Mouse (Mus musculus): ENCODE measurements around the gene Krtap15.

Gene Krtap15

DNA sequence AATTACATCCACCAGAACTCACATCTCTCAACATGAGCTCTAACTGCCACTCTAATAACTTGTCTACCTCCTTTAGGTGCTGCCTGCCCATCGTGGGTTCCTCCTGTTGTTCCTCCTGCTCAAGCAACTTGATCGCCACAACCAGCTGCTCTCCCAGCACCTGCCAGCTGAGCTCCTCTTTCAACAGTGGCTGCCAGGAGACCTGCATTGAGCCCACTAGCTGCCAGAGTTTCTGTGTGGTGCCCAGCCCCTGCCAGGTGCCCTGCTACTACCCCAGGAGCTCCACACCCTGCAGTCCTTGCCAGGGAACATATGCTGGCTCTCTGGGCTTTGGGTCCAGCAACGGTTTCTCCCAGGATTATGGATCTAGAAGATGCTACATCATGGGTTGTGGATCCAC lies at the start of gene Krtap15:
Krtap15 (plus strand) TSS at position 150 of the 400 bp plus-strand sequence.
- no peak for DNase-seq (ENCODE audit: inconsistent ontology term)

DNA sequence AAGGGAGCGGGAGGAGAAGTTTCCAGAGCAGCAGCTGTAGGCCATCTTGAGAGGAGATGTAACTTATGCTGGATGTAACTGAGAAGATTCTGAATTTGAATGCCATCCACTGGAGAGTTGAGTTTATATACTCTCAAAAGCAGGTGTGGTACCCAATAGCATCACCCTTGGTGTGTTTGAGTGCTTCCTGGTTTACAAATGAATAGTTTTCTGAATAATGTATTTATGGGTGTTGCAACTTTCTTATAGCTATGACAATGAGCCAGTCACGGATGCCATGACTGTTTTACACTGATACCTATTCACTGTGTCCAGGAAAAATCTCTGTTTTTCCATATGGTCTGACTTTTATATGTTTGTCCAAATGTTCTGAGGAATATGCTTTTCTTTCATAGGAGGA lies 45.9 kb upstream of the Krtap15 start, which contains the start of gene 2310057N15Rik:
2310057N15Rik (minus strand) TSS at position 101 of the 400 bp plus-strand sequence.
- no peak for DNase-seq (ENCODE audit: inconsistent ontology term)

DNA sequence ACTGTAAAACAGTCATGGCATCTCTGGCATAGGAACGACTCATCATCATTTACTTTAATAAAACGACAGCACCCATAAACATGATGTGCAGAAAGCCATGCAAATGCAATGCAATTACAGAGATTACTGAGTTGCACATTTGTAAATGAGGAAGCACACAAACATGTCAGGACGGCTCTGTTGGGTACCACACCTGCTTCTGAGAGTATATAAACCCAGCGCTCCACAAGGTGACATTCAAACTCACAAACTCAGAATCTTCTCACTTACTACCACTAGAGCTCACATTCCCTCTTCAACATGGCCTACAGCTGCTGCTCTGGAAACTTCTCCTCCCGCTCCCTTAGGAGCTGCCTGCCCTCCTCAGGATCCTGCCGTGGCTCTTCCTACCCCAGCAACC lies 42.4 kb upstream of the Krtap15 start, which contains the start of gene Gm5965:
Gm5965 (plus strand) TSS at position 301 of the 400 bp plus-strand sequence.
- DNase-seq (ENCODE audit: inconsistent ontology term): no peak

DNA sequence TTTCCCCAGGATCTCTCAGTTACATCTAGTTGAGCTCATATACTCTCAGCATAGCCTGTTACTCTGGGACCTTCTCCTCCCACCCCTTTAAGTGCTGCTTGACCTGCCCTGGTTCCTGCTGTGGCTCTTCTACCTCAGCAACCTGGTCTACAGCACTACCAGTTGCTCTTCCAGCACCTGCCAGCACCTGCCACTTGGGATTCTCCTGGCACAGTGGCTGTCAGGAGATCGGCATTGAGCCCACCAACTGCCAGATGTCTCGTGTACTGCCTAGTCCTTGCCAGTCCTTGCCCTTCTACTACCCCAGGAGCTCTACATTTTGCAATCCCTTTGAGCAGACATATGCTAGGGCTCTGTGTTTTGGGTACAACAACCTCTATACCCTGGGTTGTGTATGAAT lies 33.2 kb upstream of the Krtap15 start:
- DNase-seq (ENCODE audit: inconsistent ontology term): no peak

DNA sequence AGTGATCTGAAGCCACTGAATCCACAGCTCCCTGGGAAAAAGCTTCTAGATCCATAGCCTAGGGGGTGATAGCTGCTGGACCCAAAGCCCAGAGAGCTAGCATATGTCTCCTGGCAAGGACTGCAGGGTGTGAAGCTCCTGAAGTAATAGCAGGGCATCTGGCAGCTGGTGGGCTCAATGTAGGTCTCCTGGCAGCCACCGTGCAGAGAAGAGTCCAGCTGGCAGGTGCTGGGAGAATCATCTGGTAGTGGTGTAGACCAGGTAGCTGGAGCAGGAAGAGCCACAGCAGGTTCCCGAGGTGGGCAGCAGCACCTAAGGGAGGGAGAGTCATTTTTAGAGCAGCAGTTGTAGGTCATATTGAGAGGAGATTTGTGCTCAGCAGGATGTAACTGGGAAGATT lies 8.2 kb upstream of the Krtap15 start, which contains the start of gene Gm20741:
Gm20741 (minus strand) TSS at position 394 of the 400 bp plus-strand sequence.
- no peak for DNase-seq (ENCODE audit: inconsistent ontology term)

DNA sequence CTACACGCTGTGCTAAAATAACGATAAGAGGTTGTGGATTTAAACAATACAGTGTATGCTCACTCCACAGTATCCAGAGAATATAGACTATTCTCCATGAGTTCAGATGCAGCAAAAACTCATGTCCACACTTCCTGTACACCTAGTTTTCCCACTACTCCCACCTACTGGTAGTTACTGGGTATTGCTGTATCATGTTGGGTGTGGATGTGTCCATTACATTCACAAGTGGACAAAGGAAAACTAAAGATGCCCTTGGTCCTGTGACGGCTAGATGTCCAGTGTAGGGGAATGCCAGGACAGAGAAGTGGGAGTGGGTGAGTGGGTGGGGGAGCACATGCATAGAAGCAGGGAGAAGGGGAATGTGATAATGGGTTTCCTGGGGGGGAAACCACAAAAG lies 3.7 kb downstream of the Krtap15 start:
- DNase-seq (ENCODE audit: inconsistent ontology term): peak; percentile 31

DNA sequence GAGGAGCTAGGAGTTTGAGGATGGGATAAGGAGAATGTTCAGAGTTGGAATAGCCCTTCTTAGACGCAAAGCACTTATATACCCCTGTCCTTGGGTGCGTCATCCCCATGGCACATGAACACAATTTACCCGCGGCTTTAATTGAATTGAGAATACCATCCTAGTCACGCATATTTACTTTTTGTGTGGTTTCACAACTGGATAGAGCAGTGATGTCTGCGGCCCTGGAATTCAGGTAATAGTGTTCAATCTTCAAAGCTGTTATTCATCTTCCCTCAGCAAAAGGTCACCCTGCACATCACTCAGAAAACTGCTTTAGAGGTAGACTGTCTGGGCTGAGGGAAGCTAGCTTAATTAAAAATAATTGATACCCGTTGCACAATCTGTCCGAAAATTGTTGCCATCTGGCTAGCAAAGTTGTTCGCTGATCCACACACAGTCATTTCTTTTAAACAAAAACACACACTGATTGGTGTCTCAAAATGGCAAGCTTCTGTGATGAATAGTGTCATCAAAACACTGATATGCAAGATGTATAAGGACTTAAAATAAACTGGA lies 6.2 kb downstream of the Krtap15 start, which contains the start of gene Krtap14:
Krtap14 (minus strand) TSS at position 51 of the 558 bp plus-strand sequence.
- no peak for DNase-seq (ENCODE audit: inconsistent ontology term)

DNA sequence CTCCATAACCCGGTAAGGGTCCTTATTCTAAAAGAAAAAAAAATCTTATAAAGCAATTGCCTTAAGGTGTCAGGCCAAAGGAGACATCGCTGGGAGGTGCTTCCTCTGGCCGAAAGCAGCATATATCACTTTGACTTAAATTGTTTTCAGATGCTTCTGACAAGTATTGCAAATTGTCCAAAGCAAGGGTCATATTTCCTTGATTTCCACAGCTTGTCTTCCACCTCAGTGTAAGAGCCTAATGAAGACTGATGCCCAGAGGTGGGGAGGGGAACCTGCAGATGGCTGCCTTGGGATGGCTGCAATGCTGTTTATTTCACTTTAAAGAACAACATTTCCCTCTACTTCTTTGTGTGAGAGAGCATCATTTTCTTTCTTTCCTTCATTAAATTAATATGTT lies 7.0 kb downstream of the Krtap15 start:
- DNase-seq (ENCODE audit: inconsistent ontology term): no peak

DNA sequence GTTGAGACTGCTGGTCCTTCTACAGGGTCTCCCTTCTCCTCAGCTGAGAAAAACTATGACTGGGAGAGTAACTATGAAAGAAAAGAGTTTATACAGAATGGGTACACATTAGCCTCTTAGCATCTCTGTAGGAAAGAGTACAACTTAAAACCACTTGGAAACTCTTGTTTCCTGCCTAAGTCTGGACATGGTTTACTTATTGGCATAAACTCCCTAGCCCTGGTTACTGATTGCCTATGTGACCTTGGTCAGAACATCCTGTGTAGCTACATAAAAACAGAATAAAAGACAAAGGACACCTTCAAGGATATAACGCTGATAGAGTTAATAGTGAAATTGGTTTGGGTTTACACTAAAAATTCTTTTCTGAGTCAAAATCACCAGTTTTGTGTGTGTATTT lies 27.3 kb downstream of the Krtap15 start:
- no peak for DNase-seq (ENCODE audit: inconsistent ontology term)

DNA sequence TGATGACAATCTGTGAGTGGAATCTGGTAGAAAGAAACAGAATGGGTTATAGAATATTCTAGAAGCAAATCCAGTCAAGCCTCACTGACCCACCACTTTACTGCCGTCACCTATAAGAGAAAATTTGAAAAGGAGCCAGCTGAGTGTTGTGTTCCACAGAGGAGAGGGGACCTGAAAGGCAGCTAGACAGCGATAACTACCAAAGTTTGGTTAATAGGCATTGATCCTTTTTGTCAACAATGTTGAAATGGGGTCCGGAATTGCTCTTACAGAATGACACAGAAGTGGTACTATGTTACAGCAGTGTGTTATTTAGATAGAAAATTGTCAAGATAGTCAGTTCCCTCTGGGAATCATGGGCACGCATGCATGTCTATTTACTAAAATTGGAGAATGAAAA lies 28.5 kb downstream of the Krtap15 start:
- DNase-seq (ENCODE audit: inconsistent ontology term): no peak

DNA sequence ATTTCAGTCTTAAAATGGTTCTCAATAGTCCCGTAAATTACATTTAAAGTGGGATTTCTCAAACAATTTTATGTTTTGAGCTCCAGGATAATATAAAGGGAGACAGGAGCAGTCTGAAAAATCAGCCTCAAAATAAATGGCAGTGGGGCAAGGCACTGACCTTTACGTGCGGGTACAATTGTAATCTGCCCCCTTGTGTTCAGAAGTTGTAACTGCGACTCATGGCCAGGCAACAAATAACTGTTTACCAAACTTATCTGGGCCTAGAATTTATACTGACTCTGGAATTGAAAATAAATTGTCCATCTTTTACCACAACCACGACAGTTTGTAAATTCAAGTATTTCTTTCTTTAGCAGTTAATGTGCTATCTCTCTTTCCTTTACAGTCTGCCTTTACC lies 31.4 kb downstream of the Krtap15 start:
- peak; percentile 14 for DNase-seq (ENCODE audit: inconsistent ontology term)

DNA sequence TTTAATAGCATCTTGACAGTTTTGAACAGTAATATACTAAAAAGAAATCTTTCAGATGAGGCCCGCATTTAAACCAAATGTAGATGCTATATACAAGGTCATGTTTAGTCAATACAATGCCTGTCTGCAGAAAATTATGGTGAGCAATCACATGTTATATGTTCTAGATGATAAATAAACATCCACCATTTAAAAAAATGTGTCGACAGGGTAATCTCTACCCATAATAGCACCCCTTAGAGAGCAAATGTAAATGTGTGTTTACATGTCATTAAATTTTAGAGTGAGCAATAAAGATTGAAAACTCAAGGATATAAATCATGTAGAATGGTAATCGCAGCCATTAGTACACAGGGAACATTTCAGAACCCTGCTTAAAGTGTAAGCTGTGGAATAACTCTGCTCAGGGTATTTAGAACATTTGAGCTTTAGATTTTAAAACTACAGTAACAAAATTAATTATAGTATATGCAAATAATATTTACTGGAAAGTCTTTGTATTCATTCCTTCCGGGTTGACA lies 44.9 kb downstream of the Krtap15 start:
- no peak for DNase-seq (ENCODE audit: inconsistent ontology term)

DNA sequence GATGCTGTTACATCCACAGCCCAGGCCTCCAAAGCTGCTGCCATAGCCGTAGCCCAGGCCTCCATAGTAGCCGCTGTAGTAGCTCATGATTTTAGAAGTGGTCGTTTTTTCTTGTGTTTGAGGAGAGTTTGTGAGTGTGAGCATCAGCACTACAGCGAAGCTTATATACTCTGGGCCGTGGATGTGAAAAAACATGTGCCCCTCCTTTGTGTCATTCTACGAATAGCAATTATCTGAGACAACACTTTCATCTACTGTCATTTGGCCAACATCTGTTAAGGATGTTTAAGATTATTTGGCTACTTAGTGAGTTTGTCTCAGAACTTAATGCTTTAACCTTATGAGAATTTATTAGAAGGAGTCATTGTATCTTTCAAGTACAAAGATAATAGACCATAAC lies 49.3 kb downstream of the Krtap15 start, which contains the start of gene Krtap19-1:
Krtap19-1 (minus strand) TSS at position 101 of the 400 bp plus-strand sequence.
- no peak for DNase-seq (ENCODE audit: inconsistent ontology term)

DNA sequence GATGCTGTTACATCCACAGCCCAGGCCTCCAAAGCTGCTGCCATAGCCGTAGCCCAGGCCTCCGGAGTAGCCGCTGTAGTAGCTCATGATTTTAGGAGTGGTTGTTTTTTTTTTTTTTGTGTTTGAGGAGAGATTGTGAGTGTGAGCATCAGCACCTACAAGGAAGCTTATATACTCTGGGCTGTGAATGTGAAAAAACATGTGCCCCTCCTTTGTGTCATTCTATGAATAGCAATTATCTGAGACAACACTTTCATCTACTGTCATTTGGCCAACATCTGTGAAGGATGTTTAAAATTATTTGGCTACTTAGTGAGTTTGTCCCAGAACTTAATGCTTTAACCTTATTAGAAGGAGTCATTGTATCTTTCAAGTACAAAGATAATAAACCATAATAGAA lies 54.2 kb downstream of the Krtap15 start, which contains the start of gene Krtap19-2:
Krtap19-2 (minus strand) TSS at position 101 of the 400 bp plus-strand sequence.
- DNase-seq (ENCODE audit: inconsistent ontology term): no peak

DNA sequence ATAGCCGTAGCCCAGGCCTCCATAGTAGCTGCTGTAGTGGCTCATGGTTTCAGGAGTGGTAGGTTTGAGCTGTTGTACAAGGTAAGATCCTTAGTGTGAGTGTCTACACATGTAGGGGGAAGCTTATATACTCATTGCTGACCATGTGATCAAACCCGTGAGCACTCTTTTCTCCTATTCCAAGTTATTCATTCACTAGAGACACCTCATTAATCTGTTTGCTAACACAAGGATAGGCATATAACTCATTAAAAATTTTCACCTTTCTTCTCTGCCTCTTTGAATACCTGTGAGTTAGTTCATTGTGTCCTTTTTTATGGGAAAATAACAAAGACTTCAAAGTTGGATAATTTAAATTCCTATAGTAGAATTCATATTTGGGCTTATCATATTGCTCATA lies 57.9 kb downstream of the Krtap15 start, which contains the start of gene Krtap19-3:
Krtap19-3 (minus strand) TSS at position 101 of the 400 bp plus-strand sequence.
- no peak for DNase-seq (ENCODE audit: inconsistent ontology term)

All from Muller cell, postnatal 12 days (primary cell).